Mouse (Mus musculus): ENCODE data around the gene Akirin2.
A peak's percentile ranks its signal among the peaks of the same experiment; 100 is the strongest.
"Not testable (repeated sequence)": the region's sequence is repeated elsewhere in the genome, so short reads cannot be mapped to it uniquely, and the experiment has no call there.

Gene Akirin2

DNA sequence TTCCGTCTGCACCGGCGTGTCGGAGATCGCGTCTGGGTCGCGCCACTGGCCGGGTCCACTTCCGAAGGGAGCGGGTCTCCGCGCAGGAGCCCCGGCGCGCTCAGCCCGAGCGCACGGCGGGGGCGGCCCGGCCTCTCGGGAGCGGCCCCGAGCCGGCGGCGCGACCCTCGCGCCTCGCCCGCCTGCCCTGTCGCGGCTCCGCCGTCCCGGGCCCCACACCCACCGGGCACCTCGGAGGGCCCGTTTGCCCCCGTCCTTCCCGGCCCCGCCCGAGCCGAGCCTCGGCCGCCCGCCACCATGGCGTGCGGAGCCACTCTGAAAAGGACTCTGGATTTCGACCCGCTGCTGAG lies at the start of gene Akirin2:
Akirin2 (plus strand) TSS at position 190 of the 350 bp plus-strand sequence.
- no peak for DNase-seq (ENCODE audit: low read depth, low spot score)

DNA sequence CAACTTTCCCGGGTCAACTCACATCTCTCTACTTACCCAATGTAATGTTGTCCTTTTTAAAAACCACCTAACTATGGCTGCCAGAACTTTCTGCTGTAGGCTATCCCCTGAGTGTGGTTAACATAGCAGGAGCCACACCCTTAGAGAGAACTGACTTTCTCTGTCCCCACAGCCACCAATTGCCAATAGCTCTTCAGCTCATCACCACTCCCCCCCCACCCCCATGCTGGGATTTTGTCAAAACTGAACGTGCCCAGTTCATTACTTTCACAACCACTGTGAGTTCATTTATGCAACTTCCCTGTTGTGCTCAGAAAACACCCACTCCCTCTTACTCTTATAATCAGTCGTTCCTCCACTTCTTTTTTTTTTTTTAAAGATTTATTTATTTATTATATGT lies 40.4 kb upstream of the Akirin2 start:
- no peak for DNase-seq (ENCODE audit: low read depth, low spot score)

DNA sequence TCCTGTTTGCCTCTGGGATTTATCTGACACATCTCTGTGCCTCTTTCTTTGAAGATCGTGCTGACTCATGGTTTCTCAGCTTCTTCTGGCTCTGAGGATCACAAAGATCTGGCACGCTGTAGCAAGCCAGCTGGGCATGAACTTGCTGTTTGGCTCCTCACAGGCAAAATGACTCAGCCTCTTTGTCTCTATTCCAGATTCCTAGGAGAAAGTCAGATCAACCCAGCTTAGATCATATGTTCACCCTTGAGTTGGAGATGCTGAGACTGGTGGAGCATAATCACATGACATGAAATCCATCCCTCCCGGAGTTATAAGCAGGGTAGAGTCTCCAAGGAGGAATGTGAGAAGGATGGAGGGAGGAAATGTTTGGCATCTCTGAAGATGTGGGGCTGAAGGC lies 27.9 kb upstream of the Akirin2 start:
- DNase-seq (ENCODE audit: low read depth, low spot score): peak; percentile 98

DNA sequence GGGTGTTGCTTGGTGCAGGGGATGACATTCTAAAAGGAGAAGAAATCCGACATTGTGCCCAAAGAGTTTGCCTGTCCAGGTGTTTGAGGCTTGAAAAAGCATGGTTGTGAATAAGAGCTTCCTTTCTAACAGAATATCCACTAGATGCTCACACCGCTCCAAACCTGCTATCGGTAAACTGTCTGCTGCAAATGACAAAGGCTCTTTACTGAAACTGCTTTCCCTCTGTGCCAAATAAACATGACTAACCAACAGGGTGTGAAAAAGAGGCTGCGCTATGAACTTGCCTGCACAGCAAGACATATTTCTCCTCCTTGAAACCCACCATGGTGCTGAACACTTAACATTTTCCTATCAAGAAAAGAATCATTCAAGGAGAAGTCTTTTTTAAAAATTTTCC lies 27.2 kb upstream of the Akirin2 start:
- no peak for DNase-seq (ENCODE audit: low read depth, low spot score)

DNA sequence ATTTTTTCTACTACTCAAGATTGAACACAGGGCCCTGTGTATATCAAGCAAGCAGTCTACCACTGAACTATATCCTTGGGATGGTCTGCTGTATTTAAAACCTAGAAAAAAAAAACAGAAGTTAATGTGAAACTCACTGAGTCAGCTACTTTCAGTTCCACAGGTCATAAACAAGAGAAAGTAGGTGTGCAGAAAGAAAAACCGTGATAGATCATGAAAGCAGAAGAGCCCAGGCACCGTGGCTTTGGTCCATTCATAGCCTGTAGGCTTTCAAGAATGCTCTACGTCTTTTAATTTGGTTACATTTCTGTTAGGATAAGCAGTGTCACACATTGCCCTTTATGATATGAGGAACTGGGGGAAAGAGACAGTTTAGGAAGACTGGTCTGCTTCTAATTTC lies 24.0 kb upstream of the Akirin2 start:
- no peak for DNase-seq (ENCODE audit: low read depth, low spot score)

DNA sequence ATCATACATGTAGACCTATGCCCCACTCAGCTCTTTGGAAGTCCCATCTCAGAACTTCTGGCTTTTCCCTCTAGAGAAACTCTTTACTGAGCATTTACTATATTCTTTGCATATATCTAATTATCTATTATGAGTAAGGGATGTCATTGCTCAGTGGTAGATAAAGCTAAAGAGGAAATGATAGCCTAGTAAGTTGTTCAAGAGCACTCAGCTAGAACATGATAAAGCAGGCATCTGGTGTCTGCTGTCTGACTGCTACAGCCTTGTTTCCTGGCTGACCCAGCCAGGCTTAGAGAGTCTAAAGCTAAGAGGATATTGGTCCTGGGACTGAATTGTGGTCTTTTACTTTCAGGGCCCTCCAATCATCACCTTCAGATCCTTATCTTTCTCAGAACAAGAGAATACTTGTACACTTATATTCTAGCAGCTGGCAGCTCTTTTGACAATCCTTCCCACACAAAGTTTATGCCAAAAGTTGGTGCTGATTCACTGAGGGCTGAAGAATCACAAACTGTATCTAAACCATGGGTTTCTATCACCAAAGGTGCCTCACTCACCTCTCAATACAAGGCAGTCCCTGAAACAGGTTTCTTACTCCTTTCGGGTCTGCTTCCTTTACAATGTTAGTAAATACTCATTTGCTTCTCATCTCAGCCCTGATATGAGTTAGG lies 22.2 kb upstream of the Akirin2 start:
- DNase-seq (ENCODE audit: low read depth, low spot score): peak; percentile 19

DNA sequence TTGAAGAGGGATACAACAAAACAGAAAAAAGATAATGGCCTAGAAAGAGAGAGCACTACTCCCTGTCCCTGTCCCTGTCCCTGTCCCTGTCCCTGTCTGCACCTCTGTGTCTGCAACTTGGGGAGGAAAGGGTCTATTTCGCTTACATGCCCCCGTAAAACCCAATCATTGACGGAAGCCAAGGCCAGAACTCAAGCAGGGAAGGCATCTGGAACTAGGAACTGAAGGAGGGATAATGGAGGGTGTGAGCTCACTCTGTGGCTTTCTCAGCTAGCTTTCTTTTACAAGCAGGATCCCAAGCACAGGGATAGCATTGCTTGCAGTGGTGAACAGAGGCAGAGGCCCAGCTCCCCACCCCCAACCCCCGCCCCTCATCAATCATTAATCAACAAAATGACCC lies 21.4 kb upstream of the Akirin2 start:
- DNase-seq (ENCODE audit: low read depth, low spot score): no peak

DNA sequence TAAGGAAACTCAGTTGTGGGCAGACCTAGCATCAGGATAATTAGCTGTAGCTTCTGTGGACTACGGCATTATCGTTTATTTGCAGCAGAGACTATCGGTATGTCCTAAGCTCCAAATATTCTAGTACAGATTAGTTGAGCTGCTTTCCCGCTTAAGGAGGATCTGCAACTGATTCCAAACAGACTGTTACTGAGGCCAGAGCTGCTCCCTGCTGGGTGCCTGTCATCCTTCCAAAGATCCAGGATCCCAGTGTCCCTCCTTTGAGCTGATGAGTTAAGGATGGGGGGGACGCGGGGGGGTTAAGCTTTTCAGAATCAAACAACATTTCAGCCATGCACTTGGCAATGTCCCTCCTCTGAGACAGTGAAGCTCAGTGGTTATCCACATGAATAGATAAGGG lies 20.8 kb upstream of the Akirin2 start:
- no peak for DNase-seq (ENCODE audit: low read depth, low spot score)

DNA sequence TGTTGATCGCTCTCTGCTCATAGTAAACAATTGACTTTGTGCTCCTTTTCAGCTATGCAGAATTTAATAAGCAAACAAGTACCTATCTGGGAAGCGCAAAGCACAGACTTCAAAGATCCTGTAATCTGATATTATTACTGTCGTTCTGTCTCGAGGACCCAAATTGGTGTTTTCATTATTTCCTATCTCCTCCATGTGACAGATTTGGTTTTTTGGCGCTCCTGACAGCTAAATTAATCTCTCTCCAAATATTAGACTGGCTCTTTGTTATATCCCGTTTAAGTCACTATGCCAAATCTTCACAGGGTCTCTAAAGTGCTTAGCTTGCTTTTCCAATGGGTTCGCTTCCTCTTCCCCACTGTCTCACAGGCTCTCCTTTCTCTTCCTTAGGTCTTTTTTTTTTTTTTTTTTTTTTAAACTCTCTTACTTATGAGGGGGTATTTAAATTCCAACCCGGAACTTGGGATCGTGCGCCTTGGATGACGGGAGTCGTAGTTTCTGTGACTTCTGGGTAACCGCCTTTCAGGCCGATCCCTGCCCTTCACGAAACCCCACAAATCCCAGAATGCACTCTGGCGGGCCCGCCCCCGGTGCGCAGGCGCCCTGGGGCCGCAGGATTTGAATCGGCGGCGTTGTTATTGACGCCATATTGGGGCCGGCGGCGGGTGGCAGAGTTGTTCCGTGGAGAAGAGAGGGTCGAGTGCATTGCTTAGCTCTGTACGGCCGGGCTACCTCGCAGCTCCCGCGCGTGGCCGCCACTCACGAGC lies 573 bp upstream of the Akirin2 start:
- DNase-seq (ENCODE audit: low read depth, low spot score): peak; percentile 98

DNA sequence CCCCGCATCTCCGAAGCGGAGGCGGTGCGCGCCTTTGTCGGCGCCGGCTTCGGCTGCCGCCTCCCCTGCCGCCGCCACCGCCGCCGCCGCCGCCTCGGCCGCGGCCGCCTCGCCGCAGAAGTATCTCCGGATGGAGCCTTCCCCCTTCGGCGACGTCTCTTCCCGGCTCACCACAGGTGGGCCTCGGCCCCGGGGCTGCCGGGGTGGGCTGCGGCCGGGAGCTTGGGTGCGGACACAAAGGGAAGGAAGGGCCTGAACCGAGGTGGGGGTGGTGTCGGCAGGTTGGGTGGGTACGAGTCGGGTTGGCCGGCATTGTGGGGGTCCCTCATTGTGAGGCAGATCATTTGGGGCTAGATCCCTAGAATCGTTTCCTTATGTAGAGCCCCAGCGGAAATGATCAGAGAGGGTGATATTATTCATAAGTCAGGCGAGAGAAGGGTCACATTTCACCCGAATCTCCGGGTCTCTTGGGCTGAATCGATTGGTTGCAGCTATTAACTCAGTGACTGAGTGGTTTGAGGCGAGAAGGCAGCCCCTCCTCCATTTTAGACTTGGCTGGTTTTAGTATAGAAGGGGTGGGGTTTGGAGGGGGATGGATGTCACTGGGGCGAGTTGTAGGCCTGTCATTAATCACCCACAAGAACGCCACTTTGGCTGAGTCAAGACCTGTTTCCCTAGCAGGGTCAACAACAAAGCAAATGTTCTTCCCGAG lies 517 bp downstream of the Akirin2 start:
- DNase-seq (ENCODE audit: low read depth, low spot score): peak; percentile 89

DNA sequence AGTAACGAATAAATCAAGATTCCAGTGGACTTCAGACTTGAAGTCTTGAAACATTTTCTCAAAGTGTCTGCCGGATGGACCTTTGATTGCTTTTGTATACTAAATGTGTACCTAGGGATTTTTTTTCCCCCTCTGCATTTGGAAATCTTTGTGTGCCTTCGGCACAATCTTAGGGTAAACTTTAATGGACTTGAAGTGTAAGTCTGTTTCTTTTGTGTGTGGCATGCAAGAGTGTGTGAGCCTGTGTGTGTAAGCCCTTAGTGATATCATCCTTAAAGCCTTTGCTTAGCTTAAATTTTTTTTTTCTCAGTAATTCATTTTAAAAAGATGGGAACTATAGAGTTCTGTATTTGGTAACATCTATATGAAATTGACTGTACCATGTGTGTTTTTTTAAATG lies 1.2 kb downstream of the Akirin2 start:
- DNase-seq (ENCODE audit: low read depth, low spot score): no peak

DNA sequence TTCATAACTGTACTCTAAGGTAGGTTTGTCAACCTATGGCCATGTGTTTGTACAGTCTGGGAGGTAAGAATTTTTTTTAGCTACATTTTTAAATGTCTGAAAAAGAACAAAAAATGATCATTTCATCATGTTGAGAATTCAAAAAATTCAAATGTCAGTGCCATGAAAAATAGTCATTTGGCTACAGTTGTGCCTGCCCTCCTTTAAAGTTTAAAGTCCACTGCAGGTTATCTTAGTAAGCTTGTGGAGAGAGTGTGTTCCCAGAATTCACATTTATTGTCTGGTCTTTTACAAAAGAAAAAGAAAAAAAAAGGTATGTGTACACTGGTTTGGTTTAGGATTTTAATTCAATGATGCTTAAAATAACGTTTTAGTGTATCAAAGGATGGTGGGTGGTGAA lies 3.9 kb downstream of the Akirin2 start:
- DNase-seq (ENCODE audit: low read depth, low spot score): no peak

DNA sequence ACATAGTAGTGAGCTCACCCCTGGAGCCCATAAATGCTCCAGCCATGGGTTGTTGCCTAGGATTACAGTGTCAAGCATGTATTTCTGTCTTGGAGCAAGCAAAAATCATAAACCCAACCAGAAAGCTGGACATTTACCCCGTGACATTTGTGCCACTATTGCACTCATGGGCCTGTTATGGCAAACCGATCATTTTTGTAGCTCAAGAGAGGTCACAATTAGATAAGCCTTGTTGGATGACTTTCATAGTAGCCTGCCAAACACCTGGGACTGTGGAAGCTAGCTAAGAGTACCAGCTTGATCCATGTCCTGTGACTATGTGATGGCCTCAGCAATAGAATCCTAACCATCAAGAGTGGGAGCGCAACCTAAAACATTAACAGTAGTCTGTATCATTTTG lies 4.9 kb downstream of the Akirin2 start:
- no peak for DNase-seq (ENCODE audit: low read depth, low spot score)

DNA sequence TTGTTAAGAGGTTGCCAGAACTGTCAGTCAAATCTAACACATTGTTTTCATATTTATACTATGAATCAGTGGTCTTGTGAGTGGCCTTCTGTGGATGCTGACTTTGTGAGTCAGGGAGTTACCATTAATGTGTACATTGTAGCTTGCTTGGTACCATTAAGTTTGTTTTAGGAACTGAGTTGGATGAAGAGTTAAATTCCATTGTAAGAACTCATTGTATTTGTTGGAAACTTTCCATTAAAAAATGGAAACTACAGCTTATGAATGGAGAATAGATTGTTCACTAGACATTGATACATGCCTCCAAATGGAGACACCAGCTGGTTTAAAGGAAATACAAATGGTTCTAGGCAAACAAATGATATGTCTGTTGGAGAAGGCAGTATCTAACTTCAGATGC lies 5.4 kb downstream of the Akirin2 start:
- DNase-seq (ENCODE audit: low read depth, low spot score): peak; percentile 87

DNA sequence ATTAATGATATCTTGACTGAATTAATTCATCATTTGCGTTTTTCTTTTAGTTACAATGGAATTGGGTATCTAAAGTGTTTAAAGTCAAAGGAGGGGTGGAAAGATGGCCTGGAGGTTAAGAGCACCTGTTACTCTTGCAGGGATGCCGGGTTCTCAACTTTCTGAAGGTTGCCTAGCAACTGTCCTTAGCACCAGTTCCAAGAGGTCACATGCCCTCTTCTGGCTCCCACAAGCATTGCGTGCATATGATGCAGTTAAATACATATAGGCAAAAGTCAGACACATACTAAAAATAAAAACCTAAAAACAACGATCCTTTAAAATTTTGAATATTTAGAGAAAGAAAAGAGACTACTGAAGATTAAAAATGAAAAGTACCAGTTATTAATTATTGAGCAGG lies 10.2 kb downstream of the Akirin2 start:
- DNase-seq (ENCODE audit: low read depth, low spot score): peak; percentile 41

DNA sequence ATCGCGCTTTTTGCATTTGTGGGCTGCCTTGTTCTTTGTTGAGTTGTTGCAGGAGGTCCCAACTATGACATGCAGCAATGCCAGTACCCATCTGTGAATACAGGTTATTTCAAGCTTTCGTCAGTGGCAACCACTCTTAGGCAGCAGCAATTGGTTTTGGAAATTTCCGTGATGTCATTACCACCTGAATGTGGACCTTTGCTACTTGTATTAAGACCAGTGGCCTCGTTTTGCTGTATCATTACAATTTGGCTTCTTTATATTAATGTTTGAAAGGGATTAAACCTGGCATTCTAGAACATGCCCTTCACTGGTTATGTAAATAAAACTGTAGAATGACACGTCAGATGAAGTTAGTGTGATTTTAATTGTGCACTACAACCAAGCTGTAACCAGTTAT lies 15.5 kb downstream of the Akirin2 start:
- no peak for DNase-seq (ENCODE audit: low read depth, low spot score)

DNA sequence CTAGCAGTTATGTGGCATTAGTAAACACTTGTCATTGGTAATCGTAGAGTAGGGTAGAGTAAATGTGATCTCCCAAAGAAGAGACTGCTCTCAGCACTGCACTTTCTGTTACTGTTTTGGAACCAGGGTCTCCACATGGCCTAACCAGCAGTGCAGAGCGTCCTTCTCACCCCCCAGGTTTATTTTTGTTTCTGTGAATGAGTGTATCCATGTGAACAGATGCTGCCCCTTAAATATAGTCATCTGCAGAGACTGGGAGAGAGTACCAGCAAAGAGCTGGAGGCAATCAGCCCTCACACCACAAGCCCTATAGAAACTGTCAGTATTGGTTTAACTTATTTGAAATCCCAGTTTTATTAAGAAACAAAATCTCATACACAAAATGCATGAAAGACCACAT lies 22.1 kb downstream of the Akirin2 start:
- no peak for DNase-seq (ENCODE audit: low read depth, low spot score)

DNA sequence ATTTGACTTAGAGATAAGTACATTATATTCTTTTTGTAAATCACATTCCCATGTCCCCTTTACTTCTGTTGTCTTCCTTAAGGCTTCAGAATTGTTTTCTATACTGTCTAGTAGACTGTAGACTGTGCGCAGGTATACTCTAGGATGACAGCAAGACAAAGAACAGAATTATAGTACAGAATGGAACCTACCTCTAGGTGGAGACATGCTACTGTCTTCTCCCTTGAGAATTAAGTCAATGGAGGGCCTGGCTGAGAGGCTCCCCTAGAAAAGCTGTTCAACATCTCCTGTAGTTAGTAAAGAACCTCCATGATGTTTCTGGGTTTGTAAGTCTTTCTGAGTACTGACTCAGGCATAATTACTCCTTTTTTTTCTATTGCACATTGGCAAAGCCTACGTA lies 26.3 kb downstream of the Akirin2 start:
- no peak for DNase-seq (ENCODE audit: low read depth, low spot score)

DNA sequence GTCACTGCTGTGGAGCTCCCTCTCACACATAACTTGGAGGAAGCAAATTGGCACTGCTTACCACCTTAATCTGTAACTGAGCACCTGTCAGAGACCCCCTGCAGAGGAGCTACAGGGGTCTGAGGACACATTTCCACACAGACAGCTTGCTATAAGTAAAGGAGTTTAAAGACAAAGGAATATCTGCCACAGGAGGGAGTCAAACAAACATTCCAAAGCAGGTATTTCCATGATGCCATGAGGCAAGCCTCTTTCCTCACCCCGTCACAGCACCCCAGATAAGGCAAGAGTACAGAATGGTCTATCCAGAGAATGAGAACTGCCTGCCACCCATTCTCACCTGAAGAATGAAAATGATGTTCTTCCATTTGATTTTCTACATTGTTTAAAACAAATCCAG lies 28.5 kb downstream of the Akirin2 start:
- DNase-seq (ENCODE audit: low read depth, low spot score): no peak

DNA sequence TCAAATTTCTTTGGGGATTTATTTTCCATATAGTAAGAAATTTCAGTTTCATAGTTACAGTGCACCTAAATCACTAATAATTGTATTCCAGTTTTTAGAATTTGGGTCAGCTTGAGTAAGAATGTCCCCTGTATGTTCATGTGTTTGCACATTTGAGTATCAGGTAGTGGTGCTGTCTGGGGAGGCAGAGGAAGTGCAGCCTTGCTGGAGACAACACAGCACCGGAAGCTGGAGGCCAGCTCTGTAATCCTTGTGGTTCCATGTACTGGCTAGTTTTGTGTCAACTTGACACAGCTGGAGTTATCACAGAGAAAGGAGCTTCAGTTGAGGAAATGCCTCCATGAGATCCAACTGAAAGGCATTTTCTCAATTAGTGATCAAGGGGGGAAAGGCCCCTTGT lies 30.8 kb downstream of the Akirin2 start:
- DNase-seq (ENCODE audit: low read depth, low spot score): not testable (repeated sequence)

DNA sequence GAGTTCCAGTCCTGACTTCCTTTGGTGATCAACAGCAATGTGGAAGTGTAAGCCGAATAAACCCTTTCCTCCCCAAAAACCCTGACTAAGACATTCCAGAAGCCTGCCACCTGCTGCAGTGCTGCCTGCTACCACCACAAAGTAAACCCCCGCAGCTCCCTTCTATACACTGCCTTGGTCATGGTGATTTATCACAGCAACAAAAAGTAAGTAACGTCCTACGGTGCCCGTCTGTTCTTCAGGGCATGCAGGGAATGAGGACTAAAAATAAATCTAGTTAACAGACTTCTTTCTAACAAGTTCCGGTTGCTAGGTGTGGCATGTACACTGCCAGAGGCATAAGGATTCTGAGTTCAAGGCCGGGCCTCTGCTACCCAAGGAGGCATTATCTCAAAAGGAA lies 31.3 kb downstream of the Akirin2 start:
- DNase-seq (ENCODE audit: low read depth, low spot score): no peak

DNA sequence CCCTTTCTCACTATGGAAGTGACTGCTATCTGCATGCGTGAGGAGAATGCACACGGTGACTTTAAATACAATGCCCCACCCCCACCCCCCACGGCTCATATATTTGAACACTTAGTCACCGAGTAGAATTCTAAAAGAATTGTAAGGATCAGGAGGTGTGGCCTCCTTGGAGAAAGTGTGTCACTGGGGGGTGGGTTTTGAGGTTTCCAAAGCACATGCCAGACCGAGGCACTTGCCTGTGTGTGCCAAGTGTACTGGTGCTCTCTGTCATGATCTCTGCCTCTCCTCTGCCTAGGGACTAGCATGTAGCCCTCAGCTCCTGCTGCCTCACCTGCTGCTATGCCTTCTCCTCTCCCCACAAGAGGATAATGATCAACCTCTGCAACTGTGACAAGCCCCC lies 31.7 kb downstream of the Akirin2 start:
- DNase-seq (ENCODE audit: low read depth, low spot score): peak; percentile 68

DNA sequence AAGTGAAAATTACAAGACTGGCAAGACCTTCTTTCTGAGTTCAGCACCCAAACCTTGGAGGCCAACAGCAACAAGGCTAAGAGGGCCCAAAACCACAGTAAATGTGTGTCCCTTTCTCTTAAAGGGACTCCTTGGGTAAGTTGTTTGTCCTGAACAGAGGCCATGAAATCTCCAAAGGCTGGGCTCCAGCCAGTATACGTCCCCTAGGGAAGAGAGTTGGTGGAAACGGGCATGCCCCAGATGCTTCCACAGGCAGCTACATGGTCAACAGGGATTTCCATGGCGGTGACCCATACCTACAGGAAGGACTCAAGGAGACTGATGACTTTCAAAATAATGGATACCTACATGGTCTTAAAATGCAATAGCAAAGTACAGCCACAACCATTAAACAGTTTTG lies 32.7 kb downstream of the Akirin2 start:
- no peak for DNase-seq (ENCODE audit: low read depth, low spot score)

Data from 3T3-L1 (cell line).